Mouse (Mus musculus) bone marrow, adult 2 months (tissue): ENCODE measurements around the gene Gm16867.
"Not testable (repeated sequence)": the region's sequence is repeated elsewhere in the genome, so short reads cannot be mapped to it uniquely, and the experiment has no call there.

Experiments
- CTCF ChIP-seq: fragments of 200-500 bp; IDR thresholded peaks from 2 replicates; pipeline ENCODE4 v1.5.1; 2011; ENCODE audit warnings: low read length, control low read depth; ENCODE audit not compliant: control insufficient read depth, insufficient read depth
- POLR2A ChIP-seq: fragments of 200-500 bp; IDR thresholded peaks from 2 replicates; pipeline ENCODE4 v1.6.1; 2011; ENCODE audit warnings: low read depth, mild to moderate bottlenecking, control low read depth, low read length, borderline replicate concordance; ENCODE audit not compliant: control insufficient read depth

GRCm38 (mm10) chr14:69440955-69441354, 62.2 kb downstream of the Gm16867 start:
- not testable (repeated sequence) for TF ChIP-seq CTCF, POLR2A
